Mouse (Mus musculus): Measurements from ENCODE around the gene Rora.

- TF ChIP-seq CTCF (IDR thresholded peaks at IDR 0.05; ENCODE audit: control insufficient read depth, insufficient read depth, insufficient replicate concordance, low read depth, low read length), result no peak
- TF ChIP-seq POLR2A (IDR thresholded peaks at IDR 0.05; ENCODE audit: control insufficient read depth, low read depth, low read length), result no peak
Observed at GRCm38 (mm10) chr9:69014203-69014602, 360.6 kb downstream of the Rora start.
